Mouse (Mus musculus): ENCODE results near the gene Olfr452. TPM values are rescaled to one million over a fixed set of nuclear protein-coding genes. Genes with fewer than 3 reads are reported as not detected.

Gene Olfr452
- total RNA-seq (2014; rRNA removed) (not detected in 2 replicates), polyA plus RNA-seq (2015; fragmentation: Nextera tagmentation; extraction: Ambion mirVana) (not detected in 2 replicates)

- no peak for TF ChIP-seq CTCF (IDR thresholded peaks at IDR 0.05; ENCODE audit: low read depth)
- ATAC-seq, result no peak
Measured at GRCm38 (mm10) chr6:42784793-42785192, at the start of gene Olfr452. TSS of gene Olfr452 (plus strand) at chr6:42785093.

GRCm38 (mm10) chr6:42739071-42739470, 45.8 kb upstream of the Olfr452 start, which contains the start of gene Olfr453:
TSS of gene Olfr453 (plus strand) at chr6:42739371.
- WGBS, result 95% methylated on average over 1 of the region's 1 CpGs
- H3K4me1 ChIP-seq (ENCODE audit: insufficient read depth), result no peaks in the 10 kb centered on the region

More at GRCm38 (mm10) chr6:42784793-42785192, at the start of gene Olfr452:
- no peak within 1 kb of the TSS for H3K4me2 ChIP-seq (ENCODE audit: low read depth)
- H3K4me3 ChIP-seq (ENCODE audit: low read depth, low read length), result no peak within 1 kb of the TSS
- H3K4me1 ChIP-seq (ENCODE audit: insufficient read depth), result no peaks in the 10 kb centered on the region
- no peak for DNase-seq
- H3K27ac ChIP-seq (ENCODE audit: low read depth, low read length), result no peak within 1 kb of the TSS
- no peaks in the 10 kb centered on the region for H3K27me3 ChIP-seq (ENCODE audit: insufficient read depth, low read length)
- no peaks in the 10 kb centered on the region for H3K36me3 ChIP-seq (ENCODE audit: insufficient read depth)
- H3K9ac ChIP-seq, result no peak within 1 kb of the TSS
- H3K9me3 ChIP-seq (ENCODE audit: low read length), result no peaks in the 10 kb centered on the region

GRCm38 (mm10) chr6:42742303-42742702, 42.6 kb upstream of the Olfr452 start:
- Histone ChIP-seq H3K4me2 (ENCODE audit: low read depth) (no peak overlapping the region), H3K36me3 (ENCODE audit: insufficient read depth) (no peaks in the 10 kb centered on the region), H3K4me3 (ENCODE audit: low read depth, low read length) (no peak overlapping the region), H3K27ac (ENCODE audit: low read depth, low read length) (no peak overlapping the region), H3K4me1 (ENCODE audit: insufficient read depth) (no peaks in the 10 kb centered on the region), H3K9me3 (ENCODE audit: low read length) (no peaks in the 10 kb centered on the region), H3K9ac (no peak overlapping the region), H3K27me3 (ENCODE audit: insufficient read depth, low read length) (no peaks in the 10 kb centered on the region)
- no peak for DNase-seq
- 75% methylated on average over 5 of the region's 5 CpGs for WGBS
- TF ChIP-seq CTCF (IDR thresholded peaks at IDR 0.05; ENCODE audit: low read depth), result no peak
- no peak for ATAC-seq

More at GRCm38 (mm10) chr6:42739071-42739470, 45.8 kb upstream of the Olfr452 start, which contains the start of gene Olfr453:
- Histone ChIP-seq H3K36me3 (ENCODE audit: insufficient read depth) (no peaks in the 10 kb centered on the region), H3K9ac (no peak within 1 kb of the TSS), H3K4me2 (ENCODE audit: low read depth) (no peak within 1 kb of the TSS), H3K27me3 (ENCODE audit: insufficient read depth, low read length) (no peaks in the 10 kb centered on the region), H3K4me3 (ENCODE audit: low read depth, low read length) (no peak within 1 kb of the TSS), H3K9me3 (ENCODE audit: low read length) (no peaks in the 10 kb centered on the region), H3K27ac (ENCODE audit: low read depth, low read length) (no peak within 1 kb of the TSS)
- ATAC-seq (no peak), DNase-seq (no peak)
- TF ChIP-seq CTCF (IDR thresholded peaks at IDR 0.05; ENCODE audit: low read depth), result no peak

DNA sequence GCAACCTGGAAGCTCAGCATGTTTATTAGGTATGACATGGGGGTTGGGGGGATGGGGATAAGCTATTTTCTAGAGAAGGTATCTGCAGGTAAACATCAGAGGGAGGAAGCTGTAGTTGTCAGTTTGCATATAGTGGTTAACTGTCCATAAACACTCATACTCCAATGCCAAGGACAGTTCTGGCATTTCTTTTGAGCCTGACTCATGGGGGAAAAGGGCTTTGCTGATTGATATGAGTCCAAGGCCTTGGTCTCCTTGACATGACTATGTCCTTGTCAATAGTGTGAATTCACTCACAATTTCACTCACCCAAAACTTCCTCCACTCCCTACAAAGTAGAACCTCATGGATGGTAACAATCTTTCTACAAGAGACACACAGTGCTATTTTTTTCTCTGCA, 37.0 kb upstream of the Olfr452 start:
- no peaks in the 10 kb centered on the region for H3K9me3 ChIP-seq (ENCODE audit: low read length)
- TF ChIP-seq CTCF (IDR thresholded peaks at IDR 0.05; ENCODE audit: low read depth), result no peak
- no peak overlapping the region for H3K4me3 ChIP-seq (ENCODE audit: low read depth, low read length)
- H3K36me3 ChIP-seq (ENCODE audit: insufficient read depth), result no peaks in the 10 kb centered on the region
- DNase-seq, result no peak
- no peak overlapping the region for H3K9ac ChIP-seq
- H3K27me3 ChIP-seq (ENCODE audit: insufficient read depth, low read length), result no peaks in the 10 kb centered on the region
- H3K4me1 ChIP-seq (ENCODE audit: insufficient read depth), result no peaks in the 10 kb centered on the region
- ATAC-seq, result no peak
- no peak overlapping the region for H3K27ac ChIP-seq (ENCODE audit: low read depth, low read length)
- H3K4me2 ChIP-seq (ENCODE audit: low read depth), result no peak overlapping the region

GRCm38 (mm10) chr6:42756104-42756503, 28.8 kb upstream of the Olfr452 start, which contains the start of gene Olfr38:
TSS of gene Olfr38 (plus strand) at chr6:42756404.
- 77% methylated on average over 1 of the region's 1 CpGs for WGBS
- H3K4me2 ChIP-seq (ENCODE audit: low read depth), result no peak within 1 kb of the TSS
- TF ChIP-seq CTCF (IDR thresholded peaks at IDR 0.05; ENCODE audit: low read depth), result no peak
- DNase-seq, result no peak
- no peak within 1 kb of the TSS for H3K9ac ChIP-seq
- H3K27ac ChIP-seq (ENCODE audit: low read depth, low read length), result no peak within 1 kb of the TSS
- no peaks in the 10 kb centered on the region for H3K4me1 ChIP-seq (ENCODE audit: insufficient read depth)
- H3K9me3 ChIP-seq (ENCODE audit: low read length), result no peaks in the 10 kb centered on the region
- H3K27me3 ChIP-seq (ENCODE audit: insufficient read depth, low read length), result no peaks in the 10 kb centered on the region
- no peak within 1 kb of the TSS for H3K4me3 ChIP-seq (ENCODE audit: low read depth, low read length)
- no peak for ATAC-seq
- H3K36me3 ChIP-seq (ENCODE audit: insufficient read depth), result no peaks in the 10 kb centered on the region

GRCm38 (mm10) chr6:42777066-42777465, 7.8 kb upstream of the Olfr452 start:
- no peak for TF ChIP-seq CTCF (IDR thresholded peaks at IDR 0.05; ENCODE audit: low read depth)
- Histone ChIP-seq H3K27me3 (ENCODE audit: insufficient read depth, low read length) (no peaks in the 10 kb centered on the region), H3K4me2 (ENCODE audit: low read depth) (no peak overlapping the region), H3K4me3 (ENCODE audit: low read depth, low read length) (no peak overlapping the region), H3K9ac (no peak overlapping the region), H3K27ac (ENCODE audit: low read depth, low read length) (no peak overlapping the region), H3K9me3 (ENCODE audit: low read length) (no peaks in the 10 kb centered on the region), H3K4me1 (ENCODE audit: insufficient read depth) (no peaks in the 10 kb centered on the region), H3K36me3 (ENCODE audit: insufficient read depth) (no peaks in the 10 kb centered on the region)
- ATAC-seq, result no peak
- no peak for DNase-seq
- 92% methylated on average over 1 of the region's 1 CpGs for WGBS

DNA sequence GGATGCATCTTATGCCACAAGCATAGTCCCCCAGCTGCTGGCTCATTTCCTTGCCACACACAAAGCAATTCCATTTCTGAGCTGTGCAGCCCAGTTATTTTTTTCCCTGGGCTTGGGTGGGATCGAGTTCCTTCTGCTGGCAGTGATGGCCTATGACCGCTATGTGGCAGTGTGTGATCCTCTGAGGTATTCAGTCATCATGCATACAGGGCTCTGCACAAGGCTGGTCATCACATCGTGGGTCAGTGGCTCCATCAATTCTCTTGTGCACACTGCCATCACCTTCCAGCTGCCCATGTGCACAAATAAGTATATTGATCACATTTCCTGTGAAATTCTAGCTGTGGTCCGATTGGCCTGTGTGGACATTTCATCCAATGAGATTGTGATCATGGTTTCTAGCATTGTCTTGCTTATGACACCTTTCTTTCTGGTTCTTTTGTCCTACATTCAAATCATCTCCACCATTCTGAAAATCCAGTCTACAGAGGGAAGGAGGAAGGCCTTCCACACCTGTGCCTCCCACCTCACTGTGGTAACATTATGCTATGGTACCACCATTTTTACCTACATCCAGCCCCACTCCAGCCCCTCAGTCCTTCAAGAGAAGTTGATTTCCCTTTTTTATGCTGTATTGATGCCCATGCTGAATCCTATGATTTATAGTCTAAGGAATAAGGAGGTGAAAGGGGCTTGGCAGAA, 5.5 kb downstream of the Olfr452 start:
- WGBS, result 52% methylated on average over 4 of the region's 4 CpGs
- DNase-seq, result peak; percentile 8
- no peaks in the 10 kb centered on the region for H3K27me3 ChIP-seq (ENCODE audit: insufficient read depth, low read length)

More for the DNA sequence above, 5.5 kb downstream of the Olfr452 start:
- H3K9ac ChIP-seq, result no peak overlapping the region
- no peaks in the 10 kb centered on the region for H3K9me3 ChIP-seq (ENCODE audit: low read length)
- no peaks in the 10 kb centered on the region for H3K4me1 ChIP-seq (ENCODE audit: insufficient read depth)
- no peaks in the 10 kb centered on the region for H3K36me3 ChIP-seq (ENCODE audit: insufficient read depth)
- no peak overlapping the region for H3K4me3 ChIP-seq (ENCODE audit: low read depth, low read length)
- peak overlapping the region; percentile 72 for H3K27ac ChIP-seq (ENCODE audit: low read depth, low read length)
- peak; percentile 36 for ATAC-seq
- TF ChIP-seq CTCF (IDR thresholded peaks at IDR 0.05; ENCODE audit: low read depth), result 0 out of 2 replicates have a peak, but pooled peaks have one; percentile 16
- H3K4me2 ChIP-seq (ENCODE audit: low read depth), result no peak overlapping the region
